Mouse (Mus musculus): ENCODE measurements around the gene Vegfc.

GRCm38 (mm10) chr8:54163505-54163904, 86.1 kb downstream of the Vegfc start:
- TF ChIP-seq CTCF (IDR thresholded peaks at IDR 0.05; ENCODE audit: low read depth, low read length): no peak
- TF ChIP-seq POLR2A (IDR thresholded peaks at IDR 0.05; ENCODE audit: borderline replicate concordance, low read depth, low read length): no peak

Measured in bone marrow macrophage, adult 2 months (primary cell).